21 mouse cellular contexts compared by ENCODE assay signal in the genomic region with DNA sequence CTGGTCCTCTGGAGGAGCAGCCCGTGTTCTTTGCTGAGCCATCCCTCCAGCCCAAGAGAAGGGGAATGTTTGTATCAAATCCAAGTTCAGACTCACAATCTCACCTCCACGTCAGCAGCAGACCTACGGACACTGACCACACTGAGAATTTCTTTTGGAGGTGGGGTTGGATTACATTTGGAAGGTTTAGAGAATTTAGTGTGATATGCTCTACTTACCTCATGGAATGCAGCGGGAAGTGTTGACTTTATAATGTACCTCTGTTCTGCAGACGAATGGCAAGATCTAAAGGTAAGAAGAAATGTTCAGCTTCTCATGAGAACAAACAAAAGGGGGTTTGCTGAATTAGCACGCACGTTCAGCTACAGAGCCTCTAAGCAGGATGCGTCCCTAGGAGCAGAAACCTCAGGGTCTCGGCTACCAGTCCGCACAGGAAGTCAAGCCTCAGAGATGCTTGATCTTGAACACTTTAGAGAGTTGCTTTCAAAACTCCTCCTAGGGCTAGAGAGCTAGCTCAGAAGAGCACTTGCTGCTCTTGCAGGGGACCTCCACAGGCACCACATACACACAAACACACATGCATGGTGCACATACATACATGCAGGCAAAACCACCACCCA. TPM values are rescaled to one million over a fixed set of nuclear protein-coding genes. Genes with fewer than 3 reads are reported as not detected.
DNase-seq lines count a peak whose midpoint lies in the region; ATAC-seq lines count a peak whose summit lies in the region.
"Had no signal": no experiment of that assay in that cellular context is flagged by ENCODE, and none has a peak within 500 bp of the region (broad histone marks: within the 10 kb centered on the region; RNA-seq: fewer than 3 reads in every experiment).

No protein-coding gene starts in this region.

- peak; percentile 2 to 41 for DNase-seq in CD8-positive naive resting alpha-beta T cell, adult 2 months (ENCODE audit: low read depth in 2 of 2, low spot score in 2 of 2)
- DNase-seq in kidney, adult 8-10 months = peak; percentile 37 to 73
- DNase-seq in kidney, postnatal 36 days = peak; percentile 34 to 64
- DNase-seq in thymus, postnatal 25 days = peak; percentile 54
- DNase-seq in urinary bladder, postnatal 14 days (ENCODE audit: low spot score) = no peak
- DNase-seq in layer of hippocampus, adult 9-11 months = no peak
- DNase-seq: adrenal gland, postnatal 25 days; cerebellum, adult 11-12 months; cerebellum, postnatal 36 days; heart, postnatal 14 days; lung, postnatal 4 days; right cerebral cortex, adult 18-20 months had no signal

- no peak overlapping the region for H3K9ac ChIP-seq in forebrain, embryonic 12.5 days
- H3K9ac ChIP-seq: heart, embryonic 12.5 days; hindbrain, embryonic 13.5 days; limb, embryonic 12.5 days; liver, embryonic 14.5 days; lung, embryonic 15.5 days; neural tube, embryonic 12.5 days had no signal

- 84% methylated on average over 10 of the region's 10 CpGs for WGBS in forebrain, embryonic 12.5 days

- ATAC-seq in forebrain, embryonic 12.5 days (ENCODE audit: low FRiP score) = no peak

- H3K4me2 ChIP-seq in forebrain, embryonic 12.5 days = no peak overlapping the region
- H3K4me2 ChIP-seq: heart, embryonic 12.5 days; hindbrain, embryonic 13.5 days; limb, embryonic 12.5 days; lung, embryonic 15.5 days; neural tube, embryonic 12.5 days had no signal

- no peaks in the 10 kb centered on the region for H3K27me3 ChIP-seq in forebrain, embryonic 12.5 days
- H3K27me3 ChIP-seq: heart, embryonic 12.5 days; hindbrain, embryonic 13.5 days; limb, embryonic 12.5 days; lung, embryonic 15.5 days; neural tube, embryonic 12.5 days had no signal

- no peaks in the 10 kb centered on the region for H3K36me3 ChIP-seq in forebrain, embryonic 12.5 days (replicated peaks)

- no peaks in the 10 kb centered on the region for H3K9me3 ChIP-seq in forebrain, embryonic 12.5 days
- H3K9me3 ChIP-seq: forebrain, embryonic 10.5 days; G1E; heart, embryonic 12.5 days; hindbrain, embryonic 13.5 days; limb, embryonic 12.5 days; lung, embryonic 15.5 days; neural tube, embryonic 12.5 days had no signal

- H3K4me3 ChIP-seq in forebrain, embryonic 12.5 days (replicated peaks) = no peak overlapping the region
- H3K4me3 ChIP-seq: forebrain, embryonic 10.5 days; heart, embryonic 12.5 days; hindbrain, embryonic 13.5 days; limb, embryonic 12.5 days; lung, embryonic 15.5 days; neural tube, embryonic 12.5 days had no signal

- H3K4me1 ChIP-seq in forebrain, embryonic 12.5 days = no peaks in the 10 kb centered on the region
- H3K4me1 ChIP-seq: forebrain, embryonic 10.5 days; heart, embryonic 12.5 days; hindbrain, embryonic 13.5 days; limb, embryonic 12.5 days; lung, embryonic 15.5 days; neural tube, embryonic 12.5 days had no signal

- no peak overlapping the region for H3K27ac ChIP-seq in forebrain, embryonic 12.5 days
- H3K27ac ChIP-seq: forebrain, embryonic 10.5 days; hindbrain, embryonic 13.5 days; limb, embryonic 12.5 days; liver, embryonic 14.5 days; lung, embryonic 15.5 days; neural tube, embryonic 12.5 days had no signal

RNA-seq across cellular contexts. Expression of a gene that starts 7.7 kb away (rescaled TPM):
- 11.1 and 12.5 TPM in 2 replicates for polyA plus RNA-seq in forebrain, embryonic 12.5 days (2016; fragmentation: Nextera tagmentation; extraction: Ambion mirVana)

RNA-seq across cellular contexts. Expression of a gene that starts 27.3 kb away (rescaled TPM):
- 43.7 and 49.6 TPM in 2 replicates for polyA plus RNA-seq in forebrain, embryonic 12.5 days (2016; fragmentation: Nextera tagmentation; extraction: Ambion mirVana)

RNA-seq across cellular contexts. Expression of a gene that starts 35.0 kb away (rescaled TPM):
- polyA plus RNA-seq in forebrain, embryonic 12.5 days (2016; fragmentation: Nextera tagmentation; extraction: Ambion mirVana) = 90.4 and 93.1 TPM in 2 replicates

RNA-seq across cellular contexts. Expression of a gene that starts 41.8 kb away (rescaled TPM):
- 5.7 and 7.5 TPM in 2 replicates for polyA plus RNA-seq in forebrain, embryonic 12.5 days (2016; fragmentation: Nextera tagmentation; extraction: Ambion mirVana)

RNA-seq across cellular contexts. Expression of a gene that starts 43.3 kb away (rescaled TPM):
- polyA plus RNA-seq in forebrain, embryonic 12.5 days (2016; fragmentation: Nextera tagmentation; extraction: Ambion mirVana) = 0.10 TPM in 1 of 2 replicates, not detected in the other
- polyA plus RNA-seq: forebrain, embryonic 10.5 days; G1E; limb, embryonic 12.5 days; liver, embryonic 14.5 days had no signal

Comparison
In these comparisons a context has a peak if more than half of its experiments do, and no peak if none do; other contexts are left out.
1. DNase-seq: peak in CD8-positive naive resting alpha-beta T cell, adult 2 months (2 of 2), kidney, adult 8-10 months (2 of 2), kidney, postnatal 36 days (2 of 2) and thymus, postnatal 25 days (single experiment); none in urinary bladder, postnatal 14 days (single experiment) and layer of hippocampus, adult 9-11 months (single experiment).